Mouse (Mus musculus): ENCODE results near the gene Znrd1.
"Not testable (repeated sequence)": the region's sequence is repeated elsewhere in the genome, so short reads cannot be mapped to it uniquely, and the experiment has no call there.

Znrd1 gene

DNA sequence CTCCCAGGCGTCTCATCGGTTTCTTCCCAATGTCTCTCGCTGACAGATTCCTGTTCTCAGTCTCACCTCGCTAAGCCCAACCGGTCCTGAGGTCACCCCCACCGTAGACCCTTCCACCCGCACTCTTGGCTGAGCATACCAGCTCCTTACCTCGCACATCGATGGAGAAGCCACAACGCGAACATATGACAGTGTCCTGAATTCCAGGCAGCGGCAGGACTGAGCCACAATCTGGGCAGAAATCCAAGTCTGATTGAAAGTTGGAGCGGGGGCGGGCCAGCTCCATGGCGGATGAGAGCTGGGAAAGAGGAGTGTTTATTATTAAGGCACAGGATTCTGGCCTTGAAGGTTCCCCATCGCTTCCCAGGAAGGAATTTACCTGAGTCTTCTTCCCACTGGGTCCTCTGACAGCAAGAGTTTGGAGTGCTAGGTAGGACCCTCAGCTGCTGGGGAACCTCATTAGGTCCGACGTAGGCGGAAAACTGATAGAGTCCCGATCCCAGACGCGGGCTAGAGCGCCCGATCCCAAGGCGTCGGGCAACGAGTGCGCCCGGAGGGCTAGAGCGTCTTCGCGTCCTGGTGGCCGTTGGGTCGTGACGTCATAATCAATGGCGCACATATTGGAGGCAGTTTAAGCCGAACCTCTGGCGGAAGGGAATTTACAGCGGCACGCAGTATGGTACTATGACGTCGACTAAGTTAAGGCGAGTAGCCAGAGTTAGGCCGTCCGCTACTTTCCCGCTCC is at the start of gene Znrd1, which contains the start of gene Znrd1as:
Gene Znrd1, minus strand, starts transcription at position 561 of the 745 bp plus-strand sequence.
Gene Znrd1as, plus strand, starts transcription at position 594 of the 745 bp plus-strand sequence.
- peak; percentile 94 for DNase-seq (ENCODE audit: low read depth)

DNA sequence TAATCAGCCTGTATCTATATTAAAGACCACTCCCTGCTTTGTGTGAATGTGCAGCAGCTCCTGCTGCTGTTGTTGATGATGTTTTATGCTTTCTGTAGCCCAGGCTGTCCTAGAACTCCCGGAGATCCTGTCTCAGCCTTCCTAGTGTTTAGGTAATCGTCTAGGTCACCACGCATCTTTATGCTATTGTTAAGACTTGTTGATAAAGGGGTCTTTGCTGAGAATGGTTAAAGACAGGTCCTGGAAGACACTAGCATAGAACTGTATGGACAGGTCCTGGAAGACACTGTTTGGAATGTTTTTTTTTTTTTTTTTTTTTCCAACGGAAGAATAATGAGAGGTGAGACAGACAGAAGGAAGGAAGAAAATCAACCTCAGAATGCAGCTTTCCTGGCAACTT is 45.0 kb upstream of the Znrd1 start:
- DNase-seq (ENCODE audit: low read depth): no peak

DNA sequence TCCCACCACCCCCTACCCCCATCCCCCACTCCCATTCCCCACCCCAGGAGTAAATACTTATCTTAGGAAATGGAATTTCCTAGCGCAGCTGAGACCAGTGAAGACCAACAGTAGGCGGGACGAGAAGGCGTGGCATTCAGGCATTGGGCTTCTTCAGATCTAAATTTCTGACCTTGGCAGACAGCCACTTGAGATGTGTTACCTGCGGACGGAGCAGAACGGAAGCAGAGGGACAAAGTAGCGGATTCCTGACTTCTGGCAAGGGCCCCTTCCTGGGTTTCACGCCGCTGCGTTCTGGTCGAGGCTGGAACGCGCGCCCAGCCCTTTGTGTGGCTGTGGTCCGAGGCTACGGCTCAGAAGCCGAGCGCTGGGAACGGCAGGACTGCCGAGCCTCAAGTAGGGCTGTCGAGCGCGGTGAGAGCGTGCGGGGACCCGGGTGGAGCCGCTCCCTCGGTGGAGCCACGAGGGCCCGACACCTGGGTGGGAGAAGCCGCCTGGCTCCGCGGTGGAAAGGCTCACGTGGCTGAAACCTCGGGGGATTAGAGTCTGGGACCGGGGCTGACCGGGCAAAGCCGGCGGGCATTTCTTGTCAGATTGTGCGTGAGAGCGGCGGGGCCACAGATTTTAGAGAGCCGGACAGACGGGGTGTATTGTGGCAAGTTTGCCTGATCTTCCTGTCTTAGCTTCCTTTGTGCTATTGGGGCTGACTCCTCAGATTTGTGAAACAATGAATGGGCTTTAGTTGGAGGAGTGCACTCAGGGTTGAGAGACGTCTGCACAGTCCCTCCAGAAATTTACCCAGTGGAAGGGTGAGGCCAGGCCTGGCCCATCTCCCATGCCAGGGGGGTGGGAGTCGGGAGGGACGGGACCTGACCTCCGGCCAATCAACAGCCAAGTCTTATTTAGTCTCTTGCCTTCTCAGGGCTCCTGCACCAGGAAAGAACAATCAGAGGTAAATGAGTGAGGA is 44.3 kb upstream of the Znrd1 start:
- no peak for DNase-seq (ENCODE audit: low read depth)

DNA sequence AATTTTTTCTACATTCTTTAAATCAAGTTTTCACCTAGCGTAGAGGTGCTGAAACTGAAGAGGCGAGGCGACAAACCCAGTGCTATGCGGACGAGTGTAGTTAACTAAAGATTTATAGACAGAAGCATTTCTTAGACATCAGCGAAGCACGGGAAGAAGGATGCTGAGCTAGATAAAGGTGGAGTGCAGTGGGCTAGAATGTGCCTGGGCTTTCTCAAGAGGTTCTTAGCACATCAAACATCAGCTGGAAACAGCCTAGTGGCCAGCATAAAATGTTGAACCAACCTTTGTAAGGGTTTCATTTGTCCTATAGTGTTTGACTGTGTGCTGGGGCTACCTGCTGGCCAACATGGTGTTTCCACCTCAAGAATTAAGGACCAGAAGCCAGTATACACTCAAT is 42.5 kb upstream of the Znrd1 start, which contains the start of gene Zfp57:
Gene Zfp57, plus strand, starts transcription at position 301 of the 400 bp plus-strand sequence.
- no peak for DNase-seq (ENCODE audit: low read depth)

GRCm38 (mm10) chr17:36998477-36998876 is 40.1 kb upstream of the Znrd1 start:
- no peak for DNase-seq (ENCODE audit: low read depth)

- DNase-seq (ENCODE audit: low read depth): peak; percentile 24
These were observed 38.8 kb upstream of the Znrd1 start for GRCm38 (mm10) chr17:36997033-36997735.

- DNase-seq (ENCODE audit: low read depth): no peak
These were observed 37.1 kb upstream of the Znrd1 start for GRCm38 (mm10) chr17:36995448-36995847.

- DNase-seq (ENCODE audit: low read depth): no peak
These were observed 36.2 kb upstream of the Znrd1 start for GRCm38 (mm10) chr17:36994528-36994927.

DNA sequence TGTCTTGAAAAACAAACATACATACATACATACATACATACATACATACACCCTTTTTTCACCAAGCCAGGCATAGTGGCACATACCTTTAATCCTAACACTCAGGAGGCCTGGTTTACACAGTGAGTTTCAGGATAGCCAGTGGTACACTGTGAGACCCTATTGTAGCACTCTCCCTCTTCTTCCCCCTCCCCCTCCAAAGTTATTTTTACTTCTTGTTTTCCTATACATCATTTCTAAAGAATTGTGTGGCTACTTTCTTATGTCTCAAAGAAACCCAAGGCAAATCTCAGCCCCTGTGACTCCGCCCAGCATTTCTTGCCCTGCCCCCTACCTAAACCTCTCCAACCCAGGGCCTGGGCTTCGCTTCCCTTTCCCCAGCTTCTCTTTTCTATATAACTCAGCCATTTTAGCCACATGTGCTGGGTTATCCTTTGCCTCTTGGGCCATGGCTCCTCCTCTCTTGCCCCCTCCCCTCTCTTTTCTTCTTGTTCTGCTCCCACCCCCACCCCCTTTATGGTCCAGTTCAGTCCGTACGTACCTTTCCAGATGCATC is 35.5 kb upstream of the Znrd1 start:
- DNase-seq (ENCODE audit: low read depth): no peak

DNA sequence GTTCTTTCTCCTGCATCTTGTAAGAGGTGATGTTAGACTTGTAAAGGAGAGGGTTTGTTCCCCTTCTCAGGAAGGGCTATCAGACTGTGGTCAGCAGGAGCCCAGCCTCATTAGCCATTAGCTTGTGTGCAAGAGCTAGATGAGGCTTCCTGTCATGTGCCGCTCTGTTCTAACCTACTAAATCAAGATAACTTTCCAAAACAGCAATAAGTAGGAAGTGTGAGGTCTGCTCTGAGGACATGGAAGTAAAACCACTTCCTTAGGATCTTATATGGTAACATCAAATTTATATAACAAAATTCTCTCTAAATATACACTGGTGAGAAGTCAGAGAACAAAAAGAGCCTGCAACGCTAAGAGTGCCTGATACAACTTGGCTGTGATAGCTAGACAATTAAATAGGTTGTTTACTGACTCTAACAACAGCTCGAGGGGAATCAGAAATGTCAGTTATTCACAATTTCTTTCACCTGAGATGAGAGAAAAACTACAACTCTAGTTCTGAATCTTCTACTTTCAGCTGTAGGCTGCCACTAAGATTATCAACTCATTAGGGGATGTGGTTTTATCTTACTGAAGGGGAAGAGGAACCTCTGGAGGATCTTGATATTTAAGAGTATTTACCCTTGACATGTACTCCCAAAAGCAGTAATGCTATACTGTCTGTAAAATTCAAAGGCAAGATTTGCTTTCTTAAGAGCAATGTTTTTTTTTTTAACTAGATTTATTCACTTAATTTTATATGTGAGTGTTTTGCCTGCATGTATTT is 34.2 kb upstream of the Znrd1 start:
- DNase-seq (ENCODE audit: low read depth): no peak

- DNase-seq (ENCODE audit: low read depth): not testable (repeated sequence)
These were observed 32.3 kb upstream of the Znrd1 start for GRCm38 (mm10) chr17:36990630-36991029.

DNA sequence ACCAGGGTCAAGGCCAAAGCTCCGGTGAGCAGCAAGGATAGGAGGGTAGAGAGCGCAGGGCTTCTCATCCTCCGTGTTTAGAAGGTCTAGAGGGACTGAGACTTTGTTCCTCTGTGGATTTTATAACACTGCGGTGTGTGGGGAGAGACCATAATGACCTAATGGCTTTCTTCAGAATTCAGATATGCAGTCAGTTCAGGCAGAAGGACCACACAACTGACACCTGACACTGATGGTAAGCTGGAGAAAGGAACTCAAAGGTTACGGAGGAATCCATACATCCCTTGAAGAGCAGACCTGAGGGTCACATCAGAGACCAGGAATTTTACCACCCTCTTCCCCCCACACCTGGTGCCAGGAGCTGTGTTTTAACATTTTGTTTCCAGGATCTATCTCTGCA is 31.1 kb upstream of the Znrd1 start, which contains the start of gene H2-M5:
Gene H2-M5, minus strand, starts transcription at position 101 of the 400 bp plus-strand sequence.
- no peak for DNase-seq (ENCODE audit: low read depth)

GRCm38 (mm10) chr17:36988475-36988874 is 30.1 kb upstream of the Znrd1 start:
- no peak for DNase-seq (ENCODE audit: low read depth)

- DNase-seq (ENCODE audit: low read depth): no peak
These were observed 24.1 kb upstream of the Znrd1 start for GRCm38 (mm10) chr17:36982253-36983155.

GRCm38 (mm10) chr17:36981845-36982244 is 23.5 kb upstream of the Znrd1 start:
- no peak for DNase-seq (ENCODE audit: low read depth)

- DNase-seq (ENCODE audit: low read depth): no peak
These were observed 23.0 kb upstream of the Znrd1 start, which contains the start of gene 2410137M14Rik for GRCm38 (mm10) chr17:36981221-36981813. Gene 2410137M14Rik, minus strand, starts transcription at chr17:36981237.

- DNase-seq (ENCODE audit: low read depth): no peak
These were observed 15.0 kb upstream of the Znrd1 start for GRCm38 (mm10) chr17:36973271-36973787.

GRCm38 (mm10) chr17:36972791-36973190 is 14.4 kb upstream of the Znrd1 start:
- DNase-seq (ENCODE audit: low read depth): no peak

Measured in c-Kit-positive CD71-positive TER-119-negative erythroid progenitor cells, embryonic 14.5 days (primary cell).